Mouse (Mus musculus) kidney, adult 2 months (tissue): ENCODE results near the gene Brms1l. TPM values are rescaled to one million over a fixed set of nuclear protein-coding genes. Genes with fewer than 3 reads are reported as not detected.
"Not testable (repeated sequence)": the region's sequence is repeated elsewhere in the genome, so short reads cannot be mapped to it uniquely, and the experiment has no call there.

Experiments
- DNase-seq: peaks from one replicate; pipeline ENCODE4 v3.0.0; 2021
- H3K27ac ChIP-seq: fragments of 200-500 bp; 2 replicates; pipeline ENCODE4 v1.5.1; 2012; ENCODE audit warnings: low read depth, low read length, control low read depth, inconsistent platforms; ENCODE audit not compliant: insufficient read depth
- H3K27me3 ChIP-seq: fragments of 200-500 bp; replicated peaks from 2 replicates; pipeline ENCODE4 v1.6.1; 2012; ENCODE audit warnings: mild to moderate bottlenecking, moderate library complexity, low read length, inconsistent platforms; ENCODE audit not compliant: control insufficient read depth, insufficient read depth
- H3K36me3 ChIP-seq: fragments of 200-500 bp; 2 replicates; pipeline ENCODE4 v1.6.1; 2012; ENCODE audit warnings: mild to moderate bottlenecking, moderate library complexity, low read length, inconsistent platforms; ENCODE audit not compliant: control insufficient read depth, insufficient read depth
- H3K4me1 ChIP-seq: fragments of 200-500 bp; 2 replicates; pipeline ENCODE4 v1.6.1; 2011; ENCODE audit warnings: low read length; ENCODE audit not compliant: control insufficient read depth, insufficient read depth
- H3K4me3 ChIP-seq: fragments of 200-500 bp; 2 replicates; pipeline ENCODE4 v1.5.1; 2011; ENCODE audit warnings: mild to moderate bottlenecking, low read depth, low read length, control low read depth; ENCODE audit not compliant: insufficient read depth
- CTCF ChIP-seq: fragments of 200-500 bp; conservative IDR thresholded peaks from 2 replicates; pipeline ENCODE4 v1.5.1; 2011; ENCODE audit warnings: low read depth, mild to moderate bottlenecking, control low read depth, low read length, moderate library complexity, mixed read lengths; ENCODE audit not compliant: insufficient read depth, insufficient read length
- POLR2A ChIP-seq: fragments of 200-500 bp; IDR thresholded peaks from one replicate; pipeline ENCODE4 v1.6.1; 2011; ENCODE audit warnings: low read depth, low read length, control low read depth
- WGBS: fragments of 180-500 bp; shearing (Covaris S2); methylation state at CpG from one replicate; pipeline ENCODE4 v1.1.7; 2018; 5-methylcytosine and 5-hydroxymethylcytosine counted together
- polyA plus RNA-seq: library from polyadenylated mRNA; depleted of rRNA; stranded (reverse); fragments of >200 nt; gene quantifications from 2 replicates; pipeline ENCODE4 v1.2.3, GENCODE M21; 2012; rRNA removed

Brms1l gene
- 11.3 and 15.1 TPM in 2 replicates for polyA plus RNA-seq

- no peaks in the 10 kb centered on the region for H3K27me3 ChIP-seq
- TF ChIP-seq CTCF (no peak), POLR2A (peak; percentile 11)
- H3K27ac ChIP-seq = peak within 1 kb of the TSS; percentile 95
- under 1% methylated on average over 77 of the region's 77 CpGs for WGBS
- H3K4me3 ChIP-seq = peak within 1 kb of the TSS; percentile 98
- DNase-seq = peak; percentile 99
- H3K36me3 ChIP-seq = no peaks in the 10 kb centered on the region
- no peaks in the 10 kb centered on the region; the same call in 1 of the 2 replicates for H3K4me1 ChIP-seq
Measured at GRCm38 (mm10) chr12:55836199-55836951, at the start of gene Brms1l. Brms1l (plus strand) TSS chr12:55836324.

- H3K36me3 ChIP-seq, DNase-seq, H3K27ac ChIP-seq, H3K27me3 ChIP-seq, H3K4me1 ChIP-seq, H3K4me3 ChIP-seq: not testable (repeated sequence)
- 85% methylated on average over 4 of the region's 4 CpGs for WGBS
Measured at GRCm38 (mm10) chr12:55794485-55794884, 41.6 kb upstream of the Brms1l start.

GRCm38 (mm10) chr12:55797103-55797502 is 39.0 kb upstream of the Brms1l start:
- Histone ChIP-seq H3K4me1 (no peaks in the 10 kb centered on the region), H3K27ac (peak overlapping the region; percentile 77; the same call in 1 of the 2 replicates), H3K27me3 (no peaks in the 10 kb centered on the region), H3K36me3 (no peaks in the 10 kb centered on the region), H3K4me3 (no peak overlapping the region)
- TF ChIP-seq CTCF (no peak), POLR2A (no peak)
- peak; percentile 57 for DNase-seq
- WGBS = 66% methylated on average over 3 of the region's 3 CpGs

GRCm38 (mm10) chr12:55798745-55799144 is 37.4 kb upstream of the Brms1l start:
- no peaks in the 10 kb centered on the region for H3K36me3 ChIP-seq
- no peaks in the 10 kb centered on the region for H3K27me3 ChIP-seq
- H3K4me1 ChIP-seq = no peaks in the 10 kb centered on the region
- DNase-seq = no peak
- 74% methylated on average over 4 of the region's 4 CpGs for WGBS
- H3K4me3 ChIP-seq = no peak overlapping the region
- TF ChIP-seq CTCF (no peak), POLR2A (no peak)
- no peak overlapping the region for H3K27ac ChIP-seq

- Histone ChIP-seq H3K36me3 (no peaks in the 10 kb centered on the region), H3K27ac (no peak overlapping the region), H3K4me3 (no peak overlapping the region), H3K4me1 (no peaks in the 10 kb centered on the region), H3K27me3 (no peaks in the 10 kb centered on the region)
- no peak for DNase-seq
- no peak for TF ChIP-seq CTCF
- no peak for TF ChIP-seq POLR2A
- WGBS = 89% methylated on average over 5 of the region's 5 CpGs
Measured at GRCm38 (mm10) chr12:55800144-55800543, 36.0 kb upstream of the Brms1l start.

- Histone ChIP-seq H3K4me3 (no peak overlapping the region), H3K36me3 (no peaks in the 10 kb centered on the region), H3K4me1 (no peaks in the 10 kb centered on the region), H3K27me3 (no peaks in the 10 kb centered on the region), H3K27ac (no peak overlapping the region)
- DNase-seq = no peak
- 88% methylated on average over 4 of the region's 4 CpGs for WGBS
- no peak for TF ChIP-seq CTCF
- no peak for TF ChIP-seq POLR2A
Measured at GRCm38 (mm10) chr12:55801131-55801530, 35.0 kb upstream of the Brms1l start.

- peak; percentile 16 for DNase-seq
- H3K4me3 ChIP-seq = no peak overlapping the region
- TF ChIP-seq POLR2A = no peak
- TF ChIP-seq CTCF = no peak
- H3K4me1 ChIP-seq = peaks cover 1% of the 10 kb centered on the region; the same call in 1 of the 2 replicates
- H3K36me3 ChIP-seq = no peaks in the 10 kb centered on the region
- H3K27ac ChIP-seq = no peak overlapping the region
- H3K27me3 ChIP-seq = no peaks in the 10 kb centered on the region
- WGBS = 28% methylated on average over 3 of the region's 3 CpGs
Measured at GRCm38 (mm10) chr12:55805035-55805434, 31.1 kb upstream of the Brms1l start.
